Mouse (Mus musculus) hindbrain, embryonic 10.5 days (tissue): ENCODE measurements at regions not wholly inside any gene's neighbourhood (a gene's known extent, or its start where the extent isn't known, plus 50 kb on each side); places are given as distances from the start of the nearest gene placed in this dataset.

Source experiments
- DNase-seq: peaks from one replicate; pipeline ENCODE4 v3.0.0-alpha.2; 2017; ENCODE audit warnings: low spot score
- H3K27ac ChIP-seq: fragments of 300-500 bp; sonication (generic); 2 replicates; pipeline ENCODE4 v1.5.1; 2016; ENCODE audit warnings: mild to moderate bottlenecking, moderate library complexity
- H3K27me3 ChIP-seq: fragments of 300-500 bp; sonication (generic); 2 replicates; pipeline ENCODE4 v1.6.1; 2016; ENCODE audit warnings: mild to moderate bottlenecking; ENCODE audit not compliant: poor library complexity, insufficient read depth, severe bottlenecking
- H3K36me3 ChIP-seq: fragments of 300-500 bp; sonication (generic); 2 replicates; pipeline ENCODE4 v1.6.1; 2016; ENCODE audit warnings: mild to moderate bottlenecking, moderate library complexity
- H3K4me1 ChIP-seq: fragments of 300-500 bp; sonication (generic); replicated peaks from 2 replicates; pipeline ENCODE4 v1.6.1; 2016; ENCODE audit warnings: mild to moderate bottlenecking
- H3K4me3 ChIP-seq: fragments of 300-500 bp; sonication (generic); 2 replicates; pipeline ENCODE4 v1.5.1; 2016; ENCODE audit warnings: mild to moderate bottlenecking, moderate library complexity
- H3K9me3 ChIP-seq: fragments of 300-500 bp; sonication (generic); 2 replicates; pipeline ENCODE4 v1.6.1; 2016; ENCODE audit warnings: mild to moderate bottlenecking, moderate library complexity
- WGBS: fragments of 180-500 bp; shearing (Covaris S2); methylation state at CpG from one replicate; pipeline ENCODE4 v1.1.7; 2016; 5-methylcytosine and 5-hydroxymethylcytosine counted together

GRCm38 (mm10) chr5:119992130-119992529 is 124.1 kb upstream of the Rbm19 start:
- no peak for DNase-seq
- no peaks in the 10 kb centered on the region for H3K27me3 ChIP-seq
- no peak overlapping the region for H3K4me3 ChIP-seq
- H3K4me1 ChIP-seq: no peaks in the 10 kb centered on the region
- H3K36me3 ChIP-seq: no peaks in the 10 kb centered on the region
- H3K9me3 ChIP-seq: no peaks in the 10 kb centered on the region
- H3K27ac ChIP-seq: no peak overlapping the region
- 74% methylated on average over 3 of the region's 3 CpGs for WGBS

- 93% methylated on average over 1 of the region's 1 CpGs for WGBS
- H3K27ac ChIP-seq: no peak overlapping the region
- no peaks in the 10 kb centered on the region for H3K9me3 ChIP-seq
- no peaks in the 10 kb centered on the region for H3K36me3 ChIP-seq
- no peak for DNase-seq
- H3K4me3 ChIP-seq: no peak overlapping the region
- no peaks in the 10 kb centered on the region for H3K27me3 ChIP-seq
- H3K4me1 ChIP-seq: no peaks in the 10 kb centered on the region
Observed at GRCm38 (mm10) chr5:119995726-119996125, 120.5 kb upstream of the Rbm19 start.

- WGBS: 86% methylated on average over 6 of the region's 6 CpGs
- Histone ChIP-seq H3K27ac (no peak overlapping the region), H3K4me1 (no peaks in the 10 kb centered on the region), H3K4me3 (no peak overlapping the region), H3K9me3 (peaks cover 6% of the 10 kb centered on the region; the same call in 1 of the 2 replicates), H3K27me3 (no peaks in the 10 kb centered on the region), H3K36me3 (no peaks in the 10 kb centered on the region)
- DNase-seq: no peak
Observed at GRCm38 (mm10) chr5:120005696-120006469, 110.4 kb upstream of the Rbm19 start.

GRCm38 (mm10) chr5:120007738-120008137 is 108.5 kb upstream of the Rbm19 start:
- 70% methylated on average over 6 of the region's 6 CpGs for WGBS
- Histone ChIP-seq H3K9me3 (peaks cover 6% of the 10 kb centered on the region; the same call in 1 of the 2 replicates), H3K27me3 (no peaks in the 10 kb centered on the region), H3K4me3 (no peak overlapping the region), H3K36me3 (no peaks in the 10 kb centered on the region), H3K27ac (no peak overlapping the region), H3K4me1 (no peaks in the 10 kb centered on the region)
- DNase-seq: no peak

- DNase-seq: no peak
- WGBS: 91% methylated on average over 9 of the region's 9 CpGs
- Histone ChIP-seq H3K4me1 (no peaks in the 10 kb centered on the region), H3K36me3 (no peaks in the 10 kb centered on the region), H3K9me3 (peaks cover 6% of the 10 kb centered on the region; the same call in 1 of the 2 replicates), H3K4me3 (no peak overlapping the region), H3K27ac (no peak overlapping the region), H3K27me3 (no peaks in the 10 kb centered on the region)
Observed at GRCm38 (mm10) chr5:120008306-120008705, 108.0 kb upstream of the Rbm19 start.

GRCm38 (mm10) chr5:120015417-120015816 is 100.8 kb upstream of the Rbm19 start:
- Histone ChIP-seq H3K4me1 (no peaks in the 10 kb centered on the region), H3K27ac (no peak overlapping the region), H3K27me3 (no peaks in the 10 kb centered on the region), H3K9me3 (peaks cover under 1% of the 10 kb centered on the region; the same call in 1 of the 2 replicates), H3K4me3 (no peak overlapping the region), H3K36me3 (no peaks in the 10 kb centered on the region)
- WGBS: 75% methylated on average over 10 of the region's 10 CpGs
- DNase-seq: no peak

- no peaks in the 10 kb centered on the region for H3K27me3 ChIP-seq
- H3K27ac ChIP-seq: no peak overlapping the region
- no peaks in the 10 kb centered on the region for H3K36me3 ChIP-seq
- WGBS: 90% methylated on average over 2 of the region's 2 CpGs
- no peak for DNase-seq
- no peak overlapping the region for H3K4me3 ChIP-seq
- H3K4me1 ChIP-seq: no peaks in the 10 kb centered on the region
- H3K9me3 ChIP-seq: no peaks in the 10 kb centered on the region
Observed at GRCm38 (mm10) chr5:120018126-120018525, 98.1 kb upstream of the Rbm19 start.

GRCm38 (mm10) chr5:120020748-120021147 is 95.5 kb upstream of the Rbm19 start:
- Histone ChIP-seq H3K36me3 (no peaks in the 10 kb centered on the region), H3K9me3 (no peaks in the 10 kb centered on the region), H3K27ac (no peak overlapping the region), H3K27me3 (no peaks in the 10 kb centered on the region), H3K4me1 (peaks cover 8% of the 10 kb centered on the region), H3K4me3 (no peak overlapping the region)
- WGBS: 84% methylated on average over 5 of the region's 5 CpGs
- DNase-seq: no peak

GRCm38 (mm10) chr5:120022276-120022675 is 94.0 kb upstream of the Rbm19 start:
- Histone ChIP-seq H3K4me1 (peaks cover 8% of the 10 kb centered on the region), H3K27me3 (no peaks in the 10 kb centered on the region), H3K4me3 (no peak overlapping the region), H3K27ac (no peak overlapping the region), H3K36me3 (no peaks in the 10 kb centered on the region), H3K9me3 (no peaks in the 10 kb centered on the region)
- 92% methylated on average over 5 of the region's 5 CpGs for WGBS
- DNase-seq: no peak

GRCm38 (mm10) chr5:120024071-120024470 is 92.2 kb upstream of the Rbm19 start:
- Histone ChIP-seq H3K4me1 (peaks cover 8% of the 10 kb centered on the region), H3K27ac (no peak overlapping the region), H3K9me3 (no peaks in the 10 kb centered on the region), H3K27me3 (no peaks in the 10 kb centered on the region), H3K36me3 (no peaks in the 10 kb centered on the region), H3K4me3 (0 out of 2 replicates have a peak overlapping the region, but pooled peaks have one; percentile 11)
- WGBS: 6% methylated on average over 10 of the region's 10 CpGs
- peak; percentile 40 for DNase-seq

- Histone ChIP-seq H3K27ac (no peak overlapping the region), H3K36me3 (no peaks in the 10 kb centered on the region), H3K4me1 (peaks cover 8% of the 10 kb centered on the region), H3K27me3 (no peaks in the 10 kb centered on the region), H3K9me3 (no peaks in the 10 kb centered on the region), H3K4me3 (no peak overlapping the region)
- DNase-seq: no peak
Observed at GRCm38 (mm10) chr5:120025212-120025611, 91.1 kb upstream of the Rbm19 start.

GRCm38 (mm10) chr5:120030904-120031303 is 85.4 kb upstream of the Rbm19 start:
- Histone ChIP-seq H3K4me1 (no peaks in the 10 kb centered on the region; the same call in 1 of the 2 replicates), H3K4me3 (no peak overlapping the region), H3K27me3 (0 out of 2 replicates have a peak, but pooled peaks cover 7% of the 10 kb centered on the region), H3K27ac (no peak overlapping the region), H3K36me3 (no peaks in the 10 kb centered on the region), H3K9me3 (no peaks in the 10 kb centered on the region)
- 83% methylated on average over 15 of the region's 15 CpGs for WGBS
- DNase-seq: no peak

GRCm38 (mm10) chr5:120031614-120032013 is 84.7 kb upstream of the Rbm19 start:
- no peaks in the 10 kb centered on the region for H3K9me3 ChIP-seq
- H3K27ac ChIP-seq: no peak overlapping the region
- H3K36me3 ChIP-seq: no peaks in the 10 kb centered on the region
- H3K4me1 ChIP-seq: no peaks in the 10 kb centered on the region; the same call in 1 of the 2 replicates
- DNase-seq: no peak
- 0 out of 2 replicates have a peak, but pooled peaks cover 11% of the 10 kb centered on the region for H3K27me3 ChIP-seq
- H3K4me3 ChIP-seq: no peak overlapping the region
- 73% methylated on average over 4 of the region's 4 CpGs for WGBS
